Mouse (Mus musculus) liver, embryonic 14.5 days (tissue): ENCODE data around the gene Icos.

ENCODE experiments used
- CTCF ChIP-seq: IDR thresholded peaks from 2 replicates; pipeline ENCODE4 v1.5.1; 2016; ENCODE audit warnings: antibody characterized with exemption, low read depth, control low read depth
- EP300 ChIP-seq: IDR thresholded peaks from 2 replicates; pipeline ENCODE4 v1.6.1; 2016; ENCODE audit warnings: antibody characterized with exemption, low read depth

- TF ChIP-seq CTCF (no peak), EP300 (no peak)
Measured at GRCm38 (mm10) chr1:60955186-60955585, 22.5 kb upstream of the Icos start.
